Mouse (Mus musculus) liver, adult 2 months (tissue): ENCODE measurements around the gene Ube4a.

Source experiments
- CTCF ChIP-seq: fragments of 200-500 bp; IDR thresholded peaks from 2 replicates; pipeline ENCODE4 v1.5.1; 2011; ENCODE audit warnings: low read depth, low read length, control low read depth
- POLR2A ChIP-seq: fragments of 200-500 bp; IDR thresholded peaks from 2 replicates; pipeline ENCODE4 v1.6.1; 2011; ENCODE audit warnings: low read length, control low read depth; ENCODE audit not compliant: insufficient read depth; ENCODE audit errors: extremely low read depth

- TF ChIP-seq POLR2A (no peak), CTCF (peak; percentile 69)
Observed at GRCm38 (mm10) chr9:44966815-44967242, 1.4 kb upstream of the Ube4a start.
